Mouse (Mus musculus) liver, adult (tissue): ENCODE measurements at regions not wholly inside any gene's neighbourhood (a gene's known extent, or its start where the extent isn't known, plus 50 kb on each side); places are given as distances from the start of the nearest gene placed in this dataset.

Experiments used
- GATA4 ChIP-seq: IDR thresholded peaks from 2 replicates; pipeline ENCODE4 v1.6.1; 2014; ENCODE audit warnings: mild to moderate bottlenecking, low read length; ENCODE audit not compliant: insufficient replicate concordance

GRCm38 (mm10) chr5:39557376-39558001, 197.8 kb downstream of the Hs3st1 start:
- no peak for TF ChIP-seq GATA4

GRCm38 (mm10) chr5:39537044-39537443, 218.2 kb downstream of the Hs3st1 start:
- no peak for TF ChIP-seq GATA4

- no peak for TF ChIP-seq GATA4
Measured at GRCm38 (mm10) chr5:39536351-39536750, 218.9 kb downstream of the Hs3st1 start.

- TF ChIP-seq GATA4 = no peak
Measured at GRCm38 (mm10) chr5:39510246-39510645, 245.0 kb downstream of the Hs3st1 start.

GRCm38 (mm10) chr5:39482756-39483155, 272.5 kb downstream of the Hs3st1 start:
- no peak for TF ChIP-seq GATA4

- TF ChIP-seq GATA4 = no peak
Measured at GRCm38 (mm10) chr5:39458116-39458525, 297.2 kb downstream of the Hs3st1 start.

GRCm38 (mm10) chr5:39453706-39454105, 301.6 kb downstream of the Hs3st1 start:
- no peak for TF ChIP-seq GATA4

GRCm38 (mm10) chr5:39440817-39441216, 314.5 kb downstream of the Hs3st1 start:
- TF ChIP-seq GATA4 = no peak

- TF ChIP-seq GATA4 = 0 out of 2 replicates have a peak, but pooled peaks have one; percentile 13
Measured at GRCm38 (mm10) chr5:39437463-39438201, 317.6 kb downstream of the Hs3st1 start.

- TF ChIP-seq GATA4 = no peak
Measured at GRCm38 (mm10) chr5:39426053-39426452, 329.2 kb downstream of the Hs3st1 start.

- no peak for TF ChIP-seq GATA4
Measured at GRCm38 (mm10) chr5:39423720-39424119, 331.6 kb downstream of the Hs3st1 start.

- no peak for TF ChIP-seq GATA4
Measured at GRCm38 (mm10) chr5:39418795-39419194, 336.5 kb downstream of the Hs3st1 start.

GRCm38 (mm10) chr5:39417845-39418154, 337.5 kb downstream of the Hs3st1 start:
- TF ChIP-seq GATA4 = no peak

GRCm38 (mm10) chr5:39417121-39417844, 338.0 kb downstream of the Hs3st1 start:
- TF ChIP-seq GATA4 = no peak

GRCm38 (mm10) chr5:39416597-39417023, 338.7 kb downstream of the Hs3st1 start:
- TF ChIP-seq GATA4 = no peak

- no peak for TF ChIP-seq GATA4
Measured at GRCm38 (mm10) chr5:39412756-39413155, 342.5 kb downstream of the Hs3st1 start.

GRCm38 (mm10) chr5:39390391-39390987, 364.8 kb downstream of the Hs3st1 start:
- TF ChIP-seq GATA4 = no peak
